Mouse (Mus musculus) erythroblast, embryonic 14.5 days (primary cell): ENCODE measurements at regions not wholly inside any gene's neighbourhood (a gene's known extent, or its start where the extent isn't known, plus 50 kb on each side); places are given as distances from the start of the nearest gene placed in this dataset.

ENCODE experiments used
- H3K27me3 ChIP-seq: 2 replicates; pipeline ENCODE4 v1.6.1; 2012; ENCODE audit warnings: inconsistent platforms; ENCODE audit not compliant: control insufficient read depth
- H3K36me3 ChIP-seq: 2 replicates; pipeline ENCODE4 v1.6.1; 2012; ENCODE audit warnings: mild to moderate bottlenecking, inconsistent platforms; ENCODE audit not compliant: control insufficient read depth
- H3K4me1 ChIP-seq: 2 replicates; pipeline ENCODE4 v1.6.1; 2012; ENCODE audit warnings: inconsistent platforms; ENCODE audit not compliant: control insufficient read depth
- H3K4me3 ChIP-seq: replicated peaks from 2 replicates; pipeline ENCODE3; 2012; ENCODE audit warnings: moderate library complexity, mild to moderate bottlenecking, inconsistent platforms
- H3K9me3 ChIP-seq: 2 replicates; pipeline ENCODE4 v1.6.1; 2012; ENCODE audit warnings: low read length, inconsistent platforms, mixed read lengths; ENCODE audit not compliant: control insufficient read depth
- GATA1 ChIP-seq: IDR thresholded peaks from 2 replicates; pipeline ENCODE4 v1.6.1; 2012; ENCODE audit warnings: low read length, inconsistent platforms, mixed read lengths
- TAL1 ChIP-seq: IDR thresholded peaks from 3 replicates; pipeline ENCODE4 v1.6.1; 2012; ENCODE audit warnings: low read length, inconsistent platforms, mixed read lengths

GRCm38 (mm10) chr1:165020960-165021563 lies 85.7 kb upstream of the Xcl1 start:
- H3K4me3 ChIP-seq, result no peak overlapping the region
- no peaks in the 10 kb centered on the region for H3K4me1 ChIP-seq
- no peaks in the 10 kb centered on the region for H3K36me3 ChIP-seq
- TF ChIP-seq GATA1 (no peak), TAL1 (no peak)
- no peaks in the 10 kb centered on the region for H3K9me3 ChIP-seq
- no peaks in the 10 kb centered on the region for H3K27me3 ChIP-seq

GRCm38 (mm10) chr1:165018692-165019309 lies 83.5 kb upstream of the Xcl1 start:
- Histone ChIP-seq H3K4me3 (no peak overlapping the region), H3K36me3 (no peaks in the 10 kb centered on the region), H3K9me3 (no peaks in the 10 kb centered on the region), H3K4me1 (no peaks in the 10 kb centered on the region), H3K27me3 (no peaks in the 10 kb centered on the region)
- TF ChIP-seq TAL1 (no peak), GATA1 (no peak)

GRCm38 (mm10) chr1:165018236-165018635 lies 82.9 kb upstream of the Xcl1 start:
- no peaks in the 10 kb centered on the region for H3K36me3 ChIP-seq
- no peaks in the 10 kb centered on the region for H3K4me1 ChIP-seq

GRCm38 (mm10) chr1:165017793-165018192 lies 82.5 kb upstream of the Xcl1 start:
- H3K27me3 ChIP-seq, result no peaks in the 10 kb centered on the region
- H3K36me3 ChIP-seq, result no peaks in the 10 kb centered on the region
- TF ChIP-seq TAL1, result no peak
- no peak for TF ChIP-seq GATA1
- H3K9me3 ChIP-seq, result no peaks in the 10 kb centered on the region
- H3K4me3 ChIP-seq, result no peak overlapping the region
- H3K4me1 ChIP-seq, result no peaks in the 10 kb centered on the region

More at GRCm38 (mm10) chr1:165018236-165018635, 82.9 kb upstream of the Xcl1 start:
- TF ChIP-seq GATA1 (no peak), TAL1 (no peak)
- Histone ChIP-seq H3K4me3 (no peak overlapping the region), H3K27me3 (no peaks in the 10 kb centered on the region), H3K9me3 (no peaks in the 10 kb centered on the region)

- no peaks in the 10 kb centered on the region for H3K36me3 ChIP-seq
- peak; percentile 65 for TF ChIP-seq GATA1
- no peak for TF ChIP-seq TAL1
Measured at GRCm38 (mm10) chr1:165014328-165014727, 79.0 kb upstream of the Xcl1 start.

GRCm38 (mm10) chr1:165013428-165013827 lies 78.1 kb upstream of the Xcl1 start:
- TF ChIP-seq TAL1 (no peak), GATA1 (no peak)

More at GRCm38 (mm10) chr1:165014328-165014727, 79.0 kb upstream of the Xcl1 start:
- no peak overlapping the region for H3K4me3 ChIP-seq
- H3K27me3 ChIP-seq, result no peaks in the 10 kb centered on the region
- no peaks in the 10 kb centered on the region for H3K4me1 ChIP-seq
- H3K9me3 ChIP-seq, result no peaks in the 10 kb centered on the region

GRCm38 (mm10) chr1:165012376-165012775 lies 77.0 kb upstream of the Xcl1 start:
- TF ChIP-seq TAL1 (no peak), GATA1 (no peak)
- no peaks in the 10 kb centered on the region for H3K36me3 ChIP-seq

More at GRCm38 (mm10) chr1:165013428-165013827, 78.1 kb upstream of the Xcl1 start:
- Histone ChIP-seq H3K27me3 (no peaks in the 10 kb centered on the region), H3K4me3 (no peak overlapping the region), H3K36me3 (no peaks in the 10 kb centered on the region), H3K9me3 (no peaks in the 10 kb centered on the region), H3K4me1 (no peaks in the 10 kb centered on the region)

GRCm38 (mm10) chr1:164999515-164999914 lies 64.2 kb upstream of the Xcl1 start:
- no peaks in the 10 kb centered on the region for H3K36me3 ChIP-seq
- no peaks in the 10 kb centered on the region for H3K4me1 ChIP-seq
- peaks cover 2% of the 10 kb centered on the region; the same call in 1 of the 2 replicates for H3K9me3 ChIP-seq
- no peaks in the 10 kb centered on the region for H3K27me3 ChIP-seq
- TF ChIP-seq GATA1 (no peak), TAL1 (no peak)
- no peak overlapping the region for H3K4me3 ChIP-seq

More at GRCm38 (mm10) chr1:165012376-165012775, 77.0 kb upstream of the Xcl1 start:
- Histone ChIP-seq H3K27me3 (no peaks in the 10 kb centered on the region), H3K9me3 (no peaks in the 10 kb centered on the region), H3K4me3 (no peak overlapping the region), H3K4me1 (no peaks in the 10 kb centered on the region)

- no peaks in the 10 kb centered on the region for H3K27me3 ChIP-seq
- H3K4me1 ChIP-seq, result no peaks in the 10 kb centered on the region
- H3K9me3 ChIP-seq, result peaks cover 2% of the 10 kb centered on the region; the same call in 1 of the 2 replicates
- no peaks in the 10 kb centered on the region for H3K36me3 ChIP-seq
- H3K4me3 ChIP-seq, result no peak overlapping the region
- TF ChIP-seq GATA1 (no peak), TAL1 (no peak)
Measured at GRCm38 (mm10) chr1:164998621-164999020, 63.3 kb upstream of the Xcl1 start.
